Mouse (Mus musculus) lung, postnatal 14 days (tissue): ENCODE measurements around the gene Kif1a.
A peak's percentile ranks its signal among the peaks of the same experiment; 100 is the strongest.

Experiments used
- DNase-seq: peaks from one replicate; pipeline ENCODE4 v3.0.0; 2021

The Kif1a gene

DNA sequence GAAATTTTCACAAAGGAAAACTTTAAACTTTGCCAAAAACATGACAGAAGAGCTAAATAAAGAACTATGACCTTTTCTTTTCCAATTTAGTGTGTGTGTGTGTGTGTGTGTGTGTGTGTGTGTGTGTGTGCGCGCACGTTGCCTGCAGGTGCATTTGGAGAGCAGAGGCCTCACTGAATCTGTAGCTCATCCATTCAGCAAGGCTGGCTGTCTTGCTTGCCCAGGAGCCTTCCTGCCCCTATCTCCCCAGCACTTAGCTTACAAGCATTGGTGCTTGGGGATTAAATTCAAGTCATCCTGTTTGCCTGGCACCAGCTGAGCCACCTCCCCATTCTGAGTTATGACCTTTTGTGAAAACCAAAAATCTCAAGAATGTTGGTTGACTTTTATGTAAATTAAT, 9.2 kb downstream of the Kif1a start:
- DNase-seq, result no peak

GRCm38 (mm10) chr1:93085136-93085535, 16.6 kb downstream of the Kif1a start:
- DNase-seq, result peak; percentile 40

DNA sequence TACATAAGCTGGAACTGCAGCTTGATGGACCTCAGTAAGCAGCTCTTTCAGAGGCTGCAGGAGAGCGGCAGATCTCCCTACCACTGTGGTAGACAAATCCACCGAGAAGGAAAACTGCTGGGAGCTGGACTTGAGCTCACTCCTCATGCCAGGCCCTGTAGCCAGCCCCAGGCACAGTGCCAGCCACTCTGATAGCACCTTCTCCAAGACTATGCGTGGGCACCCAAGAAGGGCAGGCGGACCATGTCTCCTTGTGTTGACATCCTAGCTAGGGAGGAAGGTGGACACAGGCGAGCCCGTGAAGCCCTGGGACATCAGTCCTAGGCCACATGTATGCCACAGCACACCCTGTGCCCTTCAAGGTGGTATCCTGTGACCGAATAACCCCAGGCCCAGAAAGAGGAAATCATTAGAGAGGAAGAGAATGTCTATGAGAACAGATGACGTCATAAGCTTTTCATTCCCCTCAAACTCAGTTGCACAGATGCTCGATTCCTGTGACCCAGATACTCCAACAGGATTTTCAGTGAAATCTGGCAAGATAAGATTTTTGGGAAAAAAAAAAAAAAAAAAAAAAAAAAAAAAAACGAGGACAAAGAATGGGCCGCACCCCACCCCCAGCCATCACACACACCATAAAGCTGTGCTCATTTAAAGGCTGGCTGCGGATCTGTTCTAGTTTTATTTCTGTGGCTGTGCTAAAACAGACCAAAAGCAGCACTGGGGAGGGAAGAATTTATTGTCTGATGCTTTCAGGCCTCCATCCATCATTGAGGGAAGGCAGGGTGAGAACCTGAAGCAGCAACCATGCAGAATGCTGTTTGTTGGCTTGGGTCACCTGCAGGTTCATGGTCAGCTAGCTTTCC, 18.1 kb downstream of the Kif1a start:
- DNase-seq, result no peak

GRCm38 (mm10) chr1:93082121-93082520, 19.6 kb downstream of the Kif1a start:
- no peak for DNase-seq

GRCm38 (mm10) chr1:93080930-93081589, 20.7 kb downstream of the Kif1a start:
- DNase-seq, result peak; percentile 55

DNA sequence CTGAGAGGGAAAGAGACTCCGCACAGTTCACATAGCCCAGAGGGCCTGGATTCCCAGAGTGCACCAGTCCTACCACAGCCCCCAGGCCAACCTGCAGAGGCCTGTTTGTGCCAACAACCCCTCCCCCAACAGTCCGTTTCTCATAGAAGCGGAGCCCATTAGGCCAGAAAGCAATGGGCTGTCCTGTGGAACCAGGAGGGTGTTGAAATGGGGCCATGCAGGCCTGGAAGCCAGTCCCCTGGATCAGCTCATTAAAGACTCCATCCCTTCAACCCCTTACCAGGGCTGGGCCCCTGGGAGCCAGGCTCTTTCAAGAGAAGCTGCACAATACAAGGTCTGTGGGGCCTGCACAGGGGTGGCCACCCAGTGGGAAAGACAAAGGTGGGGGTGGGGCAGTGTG, 22.1 kb downstream of the Kif1a start:
- no peak for DNase-seq

DNA sequence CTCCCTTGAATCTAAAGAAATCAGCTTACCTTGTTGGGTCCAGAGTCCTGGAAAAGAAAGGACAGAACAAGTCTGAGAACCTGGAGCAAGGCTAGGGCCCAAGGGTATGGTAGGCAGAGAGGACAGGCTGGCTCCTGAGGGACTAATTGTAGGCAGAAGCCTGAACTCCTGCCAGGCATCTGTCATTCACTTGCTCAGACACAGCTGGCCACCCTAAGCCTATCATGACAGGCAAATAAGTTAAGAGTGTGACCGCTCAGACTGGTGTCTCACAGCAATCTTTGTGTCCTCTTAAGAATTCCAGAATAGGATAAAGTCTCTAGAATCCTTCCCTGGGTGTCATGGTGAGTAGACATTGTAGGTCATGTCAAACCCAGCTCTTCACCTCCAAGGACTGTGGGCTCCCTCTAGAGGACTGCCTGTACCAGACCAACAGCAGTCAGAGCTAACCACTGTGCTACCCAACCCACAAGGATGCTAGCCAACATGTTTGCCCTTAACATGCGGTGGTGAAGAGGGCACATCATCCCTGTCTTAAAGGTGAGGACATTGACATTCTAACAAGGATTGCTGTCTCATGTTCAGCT, 29.4 kb downstream of the Kif1a start:
- DNase-seq, result peak; percentile 22

GRCm38 (mm10) chr1:93071487-93071971, 30.2 kb downstream of the Kif1a start:
- DNase-seq, result peak; percentile 28

DNA sequence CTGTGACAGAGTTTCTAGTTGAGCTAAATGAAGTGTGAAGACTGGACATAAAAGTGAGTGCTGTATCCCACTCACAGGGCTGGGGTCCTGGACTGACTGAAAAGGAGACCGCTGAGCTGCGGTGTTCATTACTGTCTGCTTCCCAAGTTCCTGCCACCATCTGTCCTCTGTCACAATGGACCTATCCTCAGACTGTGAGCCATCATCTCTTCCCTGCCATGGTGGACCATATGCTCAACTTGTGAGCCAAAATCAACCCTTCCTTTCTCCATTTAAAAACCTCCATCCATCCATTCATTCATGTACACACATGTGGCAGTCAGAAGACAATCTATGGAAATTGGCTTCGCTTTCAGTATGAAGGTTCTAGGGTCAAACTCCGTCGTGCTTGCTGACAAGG, 30.9 kb downstream of the Kif1a start:
- no peak for DNase-seq

DNA sequence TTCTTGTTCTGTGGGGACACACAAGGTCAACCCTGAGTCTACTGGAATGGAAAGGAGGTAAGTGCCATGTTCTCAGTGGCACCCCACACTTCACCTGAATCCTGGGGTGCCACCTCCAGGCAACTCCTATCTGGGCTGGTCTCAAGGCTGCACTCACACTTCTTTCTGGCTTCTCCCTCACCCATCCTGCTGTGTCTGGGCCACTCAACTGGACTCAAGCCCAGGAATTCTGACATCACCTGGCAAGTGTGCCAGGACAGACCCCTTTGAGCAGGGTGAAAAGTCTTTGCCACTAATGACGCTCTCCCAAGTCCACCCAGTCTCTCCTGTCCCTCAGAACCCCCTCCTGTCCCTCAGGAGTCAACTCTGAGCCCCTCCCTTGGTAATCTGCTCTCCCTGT, 33.2 kb downstream of the Kif1a start:
- DNase-seq, result no peak

DNA sequence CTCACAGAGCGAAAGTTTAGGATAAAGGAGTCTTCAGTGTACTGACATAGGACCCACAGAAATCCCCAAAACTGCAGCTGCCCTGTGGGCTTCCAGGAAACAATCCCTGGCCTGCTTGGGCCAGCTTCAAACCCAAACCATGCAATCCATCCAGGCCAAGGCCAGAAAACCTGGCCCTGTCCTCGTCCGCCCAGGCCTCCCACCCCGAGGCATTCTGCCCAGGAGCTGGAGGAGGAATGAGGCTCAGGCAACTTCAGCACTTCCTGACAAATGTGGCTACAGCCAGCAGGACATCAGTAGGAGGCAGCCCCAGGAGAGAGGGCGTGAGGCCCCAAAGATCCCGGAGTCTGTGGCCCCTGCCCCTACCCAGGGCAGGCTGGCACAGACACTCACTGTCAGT, 36.1 kb downstream of the Kif1a start:
- DNase-seq, result no peak

DNA sequence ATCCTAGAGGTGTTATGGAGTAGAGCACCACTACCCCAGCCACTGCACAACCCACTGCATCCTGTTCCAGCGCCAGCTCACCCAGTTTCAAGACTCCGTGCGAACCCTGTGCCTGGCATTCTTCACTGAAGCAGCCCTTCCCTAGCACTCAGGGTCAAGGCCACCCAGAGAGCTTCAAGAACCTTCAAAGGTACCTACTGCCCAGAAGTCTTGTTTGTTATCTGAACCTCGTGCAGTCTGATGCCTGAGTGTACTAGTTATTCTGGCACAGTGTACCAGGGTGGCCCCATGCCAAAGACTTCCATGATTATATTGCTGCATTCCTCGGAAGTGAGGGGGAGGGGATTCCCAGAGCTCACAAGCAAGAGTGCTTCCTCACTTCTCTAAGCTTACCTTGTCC, 38.1 kb downstream of the Kif1a start:
- peak; percentile 50 for DNase-seq

- DNase-seq, result no peak
These were observed 50.5 kb downstream of the Kif1a start for GRCm38 (mm10) chr1:93051124-93051833.

- no peak for DNase-seq
These were observed 51.7 kb downstream of the Kif1a start for GRCm38 (mm10) chr1:93050071-93050470.

DNA sequence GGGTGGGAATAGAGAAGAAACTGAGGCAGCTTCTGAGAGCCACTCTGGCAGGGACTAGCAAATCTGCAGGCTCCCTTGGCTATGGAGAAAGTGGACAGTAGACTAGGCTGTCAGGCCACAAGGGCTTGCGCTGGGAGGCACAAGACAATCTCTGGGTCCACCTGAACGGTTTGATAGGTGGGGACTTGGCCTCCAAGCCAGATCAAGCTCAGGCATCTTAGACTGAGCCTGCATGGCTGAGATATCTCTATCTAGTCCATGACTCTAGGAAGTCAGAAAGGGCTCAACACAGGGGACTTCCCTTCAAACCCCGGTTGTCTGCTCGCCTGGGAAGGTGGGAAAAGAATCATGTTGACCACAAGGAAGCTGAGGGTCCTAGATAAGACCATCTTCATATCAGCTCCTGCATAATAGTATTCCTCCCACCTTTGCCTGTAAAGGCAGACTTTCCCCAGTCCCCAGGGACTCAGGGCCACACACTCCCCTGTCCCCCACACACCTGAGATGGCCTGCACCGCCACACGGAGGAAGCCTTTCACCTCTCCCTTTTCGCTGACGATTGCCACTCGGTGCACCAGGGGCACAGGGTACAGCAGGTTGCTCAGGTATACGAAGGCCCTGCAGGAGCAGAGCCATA, 55.5 kb downstream of the Kif1a start:
- DNase-seq, result no peak

DNA sequence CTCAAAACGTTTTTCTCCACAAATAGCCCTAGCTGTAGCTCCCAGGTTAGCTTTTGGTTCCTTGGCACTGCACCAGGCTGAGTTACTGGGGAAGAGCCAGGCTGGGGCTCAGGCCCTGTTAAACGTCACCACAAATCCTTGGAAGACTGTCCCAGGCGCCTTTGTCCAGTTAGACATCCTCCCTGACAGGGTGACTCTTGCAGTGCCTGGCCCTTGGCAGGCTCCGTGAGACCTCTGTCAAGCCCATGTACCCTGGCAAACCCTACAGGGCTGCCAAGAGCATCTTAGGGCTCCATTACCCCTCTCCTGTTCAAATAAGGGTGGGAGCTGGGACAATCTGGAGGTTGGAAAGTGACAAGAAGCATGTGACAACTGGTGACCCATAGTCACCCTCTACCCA, 65.8 kb downstream of the Kif1a start:
- no peak for DNase-seq

- no peak for DNase-seq
These were observed 67.8 kb downstream of the Kif1a start for GRCm38 (mm10) chr1:93033989-93034388.

- DNase-seq, result no peak
These were observed 70.6 kb downstream of the Kif1a start for GRCm38 (mm10) chr1:93031199-93031598.

DNA sequence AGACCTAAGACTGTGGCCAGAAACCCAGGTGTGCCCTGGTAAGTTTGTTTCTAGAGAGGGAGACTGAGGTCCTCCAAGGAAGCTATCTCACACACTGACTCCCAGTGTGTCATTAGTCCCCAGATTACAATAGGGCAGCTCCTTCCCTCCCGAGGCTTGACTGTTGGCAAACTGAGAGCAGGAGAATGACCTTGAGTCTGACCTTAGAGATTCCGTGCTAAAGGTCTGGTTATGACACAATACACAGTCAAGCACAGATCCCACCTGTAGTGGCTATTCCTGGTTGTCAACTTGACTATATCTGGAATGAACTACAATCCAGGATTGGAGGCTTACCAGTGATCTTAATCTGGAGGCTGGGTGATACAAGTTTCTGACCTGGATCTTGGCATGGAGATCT, 71.7 kb downstream of the Kif1a start:
- no peak for DNase-seq

GRCm38 (mm10) chr1:93029387-93029786, 72.4 kb downstream of the Kif1a start:
- DNase-seq, result no peak

GRCm38 (mm10) chr1:93026600-93026999, 75.2 kb downstream of the Kif1a start:
- no peak for DNase-seq

- DNase-seq, result no peak
These were observed 81.1 kb downstream of the Kif1a start for GRCm38 (mm10) chr1:93020602-93021001.

GRCm38 (mm10) chr1:93018716-93019115, 83.0 kb downstream of the Kif1a start:
- no peak for DNase-seq
